Mouse (Mus musculus) myocyte (in vitro differentiated cells): ENCODE data around the gene Lamc1. TPM values are rescaled to one million over a fixed set of nuclear protein-coding genes. Genes with fewer than 3 reads are reported as not detected.

Experiments used
- H3K27me3 ChIP-seq: one replicate; pipeline ENCODE4 v1.6.1; 2011; ENCODE audit not compliant: control insufficient read depth, insufficient read depth, insufficient read length
- H3K36me3 ChIP-seq: one replicate; pipeline ENCODE4 v1.6.1; 2011; ENCODE audit not compliant: control insufficient read depth, insufficient read depth
- H3K4me2 ChIP-seq: one replicate; pipeline ENCODE4 v1.6.1; 2011; ENCODE audit warnings: low read depth, control low read depth
- H3K4me3 ChIP-seq: one replicate; pipeline ENCODE4 v1.5.1; 2011; ENCODE audit warnings: mild to moderate bottlenecking, control low read depth, moderate library complexity
- H3K79me2 ChIP-seq: one replicate; pipeline ENCODE4 v1.6.1; 2011; ENCODE audit not compliant: control insufficient read depth, insufficient read depth
- H3ac ChIP-seq: one replicate; pipeline ENCODE4 v1.6.1; 2011; ENCODE audit not compliant: control insufficient read depth, insufficient read length
- CEBPB ChIP-seq: IDR thresholded peaks from 2 replicates; pipeline ENCODE4 v1.6.1; 2011; ENCODE audit warnings: mild to moderate bottlenecking, moderate library complexity; ENCODE audit not compliant: poor library complexity, insufficient read depth, severe bottlenecking
- E2F4 ChIP-seq: IDR thresholded peaks from one replicate; pipeline ENCODE4 v1.6.1; 2011; ENCODE audit warnings: mild to moderate bottlenecking, control low read depth, moderate library complexity; ENCODE audit not compliant: insufficient read depth
- MAX ChIP-seq: IDR thresholded peaks from one replicate; pipeline ENCODE4 v1.6.1; 2011; ENCODE audit warnings: low read depth, mild to moderate bottlenecking, control low read depth
- MYOD1 ChIP-seq, 3 experiments: IDR thresholded peaks; one replicate each; pipeline ENCODE4 v1.6.1; 2011; ENCODE audit warnings: control low read depth in 2 of 3, low read depth in 2 of 3, mild to moderate bottlenecking in 2 of 3, moderate library complexity in 1 of 3; ENCODE audit not compliant: insufficient read length in 2 of 3, control insufficient read depth in 1 of 3
- MYOG ChIP-seq, 3 experiments: IDR thresholded peaks; one replicate each; pipeline ENCODE4 v1.6.1; 2011; ENCODE audit warnings: control low read depth in 2 of 3, low read depth in 2 of 3, mild to moderate bottlenecking in 2 of 3; ENCODE audit not compliant: insufficient read length in 2 of 3, control insufficient read depth in 1 of 3, insufficient read depth in 1 of 3
- POLR2A ChIP-seq: IDR thresholded peaks from one replicate; pipeline ENCODE4 v1.6.1; 2011; ENCODE audit warnings: low read depth, mild to moderate bottlenecking, control low read depth, moderate library complexity; ENCODE audit not compliant: insufficient read length
- POLR2AphosphoS2 ChIP-seq: IDR thresholded peaks from one replicate; pipeline ENCODE4 v1.6.1; 2011; ENCODE audit warnings: low read depth, control low read depth; ENCODE audit not compliant: insufficient read length
- REST ChIP-seq: IDR thresholded peaks from one replicate; pipeline ENCODE4 v1.6.1; 2011; ENCODE audit warnings: mild to moderate bottlenecking, control low read depth, moderate library complexity; ENCODE audit not compliant: insufficient read depth, insufficient read length
- SRF ChIP-seq: IDR thresholded peaks from one replicate; pipeline ENCODE4 v1.6.1; 2011; ENCODE audit warnings: low read depth; ENCODE audit not compliant: control insufficient read depth, insufficient read length
- TCF12 ChIP-seq: IDR thresholded peaks from one replicate; pipeline ENCODE4 v1.6.1; 2011; ENCODE audit warnings: mild to moderate bottlenecking, control low read depth; ENCODE audit not compliant: poor library complexity, insufficient read depth, severe bottlenecking
- TCF3 ChIP-seq: IDR thresholded peaks from one replicate; pipeline ENCODE4 v1.6.1; 2011; ENCODE audit warnings: low read depth, control low read depth; ENCODE audit not compliant: insufficient read length
- USF1 ChIP-seq: IDR thresholded peaks from one replicate; pipeline ENCODE4 v1.6.1; 2011; ENCODE audit warnings: low read depth, mild to moderate bottlenecking, control low read depth, moderate library complexity
- polyA plus RNA-seq: library from polyadenylated mRNA; unstranded; fragments of >200 nt; fragmentation: generic; extraction: Trizol; gene quantifications from one replicate; pipeline ENCODE4 v1.2.1, GENCODE M21; 2012; ENCODE audit warnings: missing spikeins

The Lamc1 gene
- polyA plus RNA-seq, 1 experiment, result 50.9 TPM

DNA sequence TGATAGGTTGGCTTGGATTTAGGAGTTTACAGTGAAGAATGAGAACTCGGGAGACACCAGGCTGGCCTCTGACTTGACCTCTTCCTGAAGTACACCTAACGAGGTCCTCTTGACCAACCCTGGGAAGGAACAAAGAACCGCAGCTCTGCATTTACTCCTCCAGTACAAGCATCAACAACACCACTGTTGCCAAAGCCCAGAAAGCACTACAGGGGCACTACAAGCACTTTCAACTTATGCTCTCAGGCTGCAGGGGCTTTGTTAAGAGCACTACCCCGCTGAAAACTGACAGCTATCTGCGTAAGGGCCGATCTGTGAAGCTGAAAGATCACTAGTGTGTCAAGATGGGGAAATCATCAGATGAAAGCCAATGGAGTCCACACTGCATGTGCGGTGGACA lies 6.4 kb downstream of the Lamc1 start:
- H3K27me3 ChIP-seq, result no peaks in the 10 kb centered on the region
- no peak overlapping the region for H3K4me2 ChIP-seq
- no peak for TF ChIP-seq USF1
- no peak for TF ChIP-seq E2F4
- TF ChIP-seq CEBPB, result no peak
- TF ChIP-seq TCF3, result no peak
- no peak for TF ChIP-seq MYOD1 (IDR thresholded peaks at IDR 0.05; ENCODE audit: control insufficient read depth in 1 of 3, insufficient read length in 2 of 3, low read depth in 2 of 3)
- TF ChIP-seq POLR2A, result no peak
- TF ChIP-seq SRF, result no peak
- TF ChIP-seq MAX, result no peak
- TF ChIP-seq REST, result no peak
- TF ChIP-seq TCF12, result no peak
- no peak for TF ChIP-seq MYOG (IDR thresholded peaks at IDR 0.05; ENCODE audit: control insufficient read depth in 1 of 3, insufficient read depth in 1 of 3, insufficient read length in 2 of 3, low read depth in 2 of 3)
- TF ChIP-seq POLR2AphosphoS2, result no peak
- no peak overlapping the region for H3ac ChIP-seq
- H3K79me2 ChIP-seq, result peaks cover 97% of the 10 kb centered on the region
- no peaks in the 10 kb centered on the region for H3K36me3 ChIP-seq
- no peak overlapping the region for H3K4me3 ChIP-seq

DNA sequence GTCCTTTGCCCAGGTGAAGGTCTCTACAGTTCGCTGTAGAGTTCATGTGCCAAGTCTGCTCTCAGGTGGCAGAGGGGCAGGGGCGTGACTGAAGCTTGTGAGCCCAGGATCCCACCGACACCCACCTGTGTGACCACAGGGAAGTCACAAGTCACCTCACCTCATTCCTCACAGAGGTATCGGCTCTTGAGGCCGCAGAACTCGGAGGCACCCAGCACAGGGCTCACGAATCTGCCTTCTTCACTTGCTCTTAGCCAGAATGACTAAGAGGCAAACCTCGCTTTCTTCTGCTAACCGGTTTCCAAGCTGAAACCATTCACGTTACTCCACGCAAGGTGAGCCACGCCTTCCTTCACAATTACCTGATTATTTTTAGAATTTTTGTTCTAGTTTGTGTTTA lies 11.2 kb downstream of the Lamc1 start:
- Histone ChIP-seq H3K36me3 (no peaks in the 10 kb centered on the region), H3ac (no peak overlapping the region), H3K27me3 (no peaks in the 10 kb centered on the region), H3K4me2 (no peak overlapping the region), H3K79me2 (peaks cover 96% of the 10 kb centered on the region), H3K4me3 (no peak overlapping the region)
- TF ChIP-seq POLR2A (no peak), USF1 (no peak), TCF12 (no peak), MYOD1 (IDR thresholded peaks at IDR 0.05; ENCODE audit: control insufficient read depth in 1 of 3, insufficient read length in 2 of 3, low read depth in 2 of 3) (no peak), E2F4 (no peak), CEBPB (no peak)

DNA sequence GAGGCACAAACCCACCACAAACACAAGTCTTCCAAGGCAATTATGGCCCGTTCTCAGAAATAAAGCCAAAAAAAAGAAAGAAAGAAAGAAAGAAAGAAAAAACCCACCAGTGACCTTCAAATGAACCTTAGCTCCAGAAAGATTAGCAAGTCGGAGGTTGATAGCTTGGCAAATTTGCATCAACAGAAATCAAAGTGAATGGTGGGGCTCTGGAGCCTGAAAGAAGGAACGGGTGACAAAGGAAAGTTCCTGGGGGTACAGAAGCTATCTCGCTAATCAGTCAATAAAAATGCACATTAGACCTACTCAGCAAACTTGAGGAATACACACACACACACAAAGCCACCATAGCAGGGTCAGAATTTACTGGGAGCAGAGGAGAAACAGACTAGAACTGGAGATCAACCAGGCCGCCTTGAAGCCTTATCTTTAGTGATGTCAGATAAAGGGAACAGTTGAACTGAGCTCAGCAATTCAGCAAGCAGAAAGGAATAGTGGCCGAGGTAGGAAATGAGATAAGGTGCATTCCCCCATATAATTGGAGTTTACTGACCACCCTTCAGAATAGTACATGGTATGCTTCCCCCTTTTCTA lies 11.9 kb downstream of the Lamc1 start:
- TF ChIP-seq MAX, result no peak
- Histone ChIP-seq H3K36me3 (no peaks in the 10 kb centered on the region), H3ac (no peak overlapping the region), H3K4me2 (no peak overlapping the region), H3K4me3 (no peak overlapping the region), H3K79me2 (peaks cover 97% of the 10 kb centered on the region), H3K27me3 (no peaks in the 10 kb centered on the region)

DNA sequence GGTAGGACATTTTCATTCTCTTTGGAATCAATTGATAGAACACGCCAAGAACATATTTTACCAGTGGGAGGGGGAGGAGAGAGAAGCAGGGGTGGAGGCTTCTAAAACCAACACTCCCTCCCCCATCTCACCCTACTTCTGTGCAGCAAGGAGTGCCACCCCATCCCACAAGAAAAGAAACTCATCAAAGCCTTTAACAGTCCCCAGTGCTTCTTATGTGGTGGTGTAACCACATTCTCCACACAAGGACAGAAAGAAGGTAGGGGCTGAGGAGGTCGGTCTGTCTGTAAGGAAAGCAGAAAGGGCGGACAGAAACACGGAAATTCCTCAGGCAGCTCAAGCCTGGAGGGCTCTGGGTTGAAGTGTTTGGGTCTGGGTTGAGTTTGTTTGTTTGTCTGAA lies 12.5 kb downstream of the Lamc1 start:
- TF ChIP-seq REST (no peak), CEBPB (no peak), MYOD1 (IDR thresholded peaks at IDR 0.05; ENCODE audit: control insufficient read depth in 1 of 3, insufficient read length in 2 of 3, low read depth in 2 of 3) (no peak), TCF3 (no peak), USF1 (no peak), MYOG (IDR thresholded peaks at IDR 0.05; ENCODE audit: control insufficient read depth in 1 of 3, insufficient read depth in 1 of 3, insufficient read length in 2 of 3, low read depth in 2 of 3) (no peak), POLR2A (no peak), SRF (no peak), TCF12 (no peak), E2F4 (no peak), POLR2AphosphoS2 (no peak), MAX (no peak)
- Histone ChIP-seq H3K36me3 (no peaks in the 10 kb centered on the region), H3K27me3 (no peaks in the 10 kb centered on the region), H3K4me2 (no peak overlapping the region), H3ac (no peak overlapping the region), H3K4me3 (no peak overlapping the region), H3K79me2 (peaks cover 97% of the 10 kb centered on the region)

DNA sequence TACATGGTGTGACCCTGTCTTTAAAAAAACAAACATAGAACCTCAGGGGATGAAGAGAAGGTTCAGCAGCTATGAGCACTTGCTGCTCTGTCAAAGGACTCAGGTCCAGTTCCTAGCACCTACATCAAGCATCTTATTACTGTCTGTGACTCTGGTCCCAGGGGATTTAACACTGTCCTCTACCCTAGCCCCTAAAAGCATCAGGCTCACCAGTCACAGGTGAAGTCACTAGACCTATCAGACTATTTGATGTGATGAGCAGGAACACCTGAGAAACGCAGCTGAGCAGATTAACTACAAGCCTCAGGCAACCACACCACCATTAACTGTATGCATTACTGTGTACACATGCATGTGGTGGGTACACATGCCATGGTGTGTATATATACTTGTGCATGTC lies 13.8 kb downstream of the Lamc1 start:
- H3K36me3 ChIP-seq, result peaks cover 4% of the 10 kb centered on the region
- H3K79me2 ChIP-seq, result peaks cover 96% of the 10 kb centered on the region
- H3K4me3 ChIP-seq, result no peak overlapping the region
- TF ChIP-seq TCF3, result no peak
- no peak for TF ChIP-seq USF1
- no peak for TF ChIP-seq E2F4
- TF ChIP-seq TCF12, result no peak
- no peaks in the 10 kb centered on the region for H3K27me3 ChIP-seq
- H3ac ChIP-seq, result no peak overlapping the region
- no peak overlapping the region for H3K4me2 ChIP-seq

DNA sequence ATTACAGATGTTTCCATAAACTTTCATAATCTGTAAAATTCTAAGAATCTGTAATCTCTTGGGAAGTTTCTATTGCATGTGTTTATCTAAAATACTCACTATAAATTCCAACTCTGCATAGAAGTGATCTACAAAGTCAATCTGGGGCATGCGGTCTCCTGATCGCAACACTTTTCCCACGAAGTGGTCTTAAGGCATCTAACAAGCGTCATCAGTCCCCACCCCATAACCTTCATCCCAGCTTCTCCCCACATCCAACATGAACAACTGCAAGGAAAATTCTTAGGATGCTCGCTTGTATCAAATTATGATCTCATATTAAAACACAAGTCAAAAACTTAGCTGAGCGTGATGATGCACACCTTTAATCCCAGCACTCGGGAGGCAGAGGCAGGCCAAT lies 14.3 kb downstream of the Lamc1 start:
- Histone ChIP-seq H3K36me3 (peaks cover 6% of the 10 kb centered on the region), H3ac (no peak overlapping the region), H3K79me2 (peaks cover 97% of the 10 kb centered on the region), H3K4me2 (no peak overlapping the region), H3K4me3 (no peak overlapping the region), H3K27me3 (no peaks in the 10 kb centered on the region)
- TF ChIP-seq MYOG (IDR thresholded peaks at IDR 0.05; ENCODE audit: control insufficient read depth in 1 of 3, insufficient read depth in 1 of 3, insufficient read length in 2 of 3, low read depth in 2 of 3), result no peak
- TF ChIP-seq USF1, result no peak
- TF ChIP-seq SRF, result no peak
- no peak for TF ChIP-seq POLR2A
- no peak for TF ChIP-seq MAX
- TF ChIP-seq POLR2AphosphoS2, result no peak
- TF ChIP-seq REST, result no peak
- no peak for TF ChIP-seq E2F4
- TF ChIP-seq TCF12, result no peak
- no peak for TF ChIP-seq MYOD1 (IDR thresholded peaks at IDR 0.05; ENCODE audit: control insufficient read depth in 1 of 3, insufficient read length in 2 of 3, low read depth in 2 of 3)
- no peak for TF ChIP-seq TCF3
- TF ChIP-seq CEBPB, result no peak
